Mouse (Mus musculus) liver, embryonic 16.5 days (tissue): ENCODE measurements at regions not wholly inside any gene's neighbourhood (a gene's known extent, or its start where the extent isn't known, plus 50 kb on each side); places are given as distances from the start of the nearest gene placed in this dataset.

Experiments used
- ATAC-seq: fragments of 200-750 bp; cut with Nextera tagmentation; 2 replicates; pipeline ENCODE4 v1.8.0; 2017; ENCODE audit warnings: low read depth, mild to moderate bottlenecking, moderate number of reproducible peaks, moderate library complexity
- H3K27ac ChIP-seq: fragments of 300-500 bp; sonication (generic); 2 replicates; pipeline ENCODE4 v1.5.1; 2014; ENCODE audit warnings: mild to moderate bottlenecking, low read length
- H3K27me3 ChIP-seq: fragments of 300-500 bp; sonication (generic); 2 replicates; pipeline ENCODE4 v1.6.1; 2014; ENCODE audit warnings: low read depth, low read length, mixed read lengths; ENCODE audit not compliant: control insufficient read depth, insufficient read depth
- H3K36me3 ChIP-seq: fragments of 300-500 bp; sonication (generic); 2 replicates; pipeline ENCODE4 v1.6.1; 2014; ENCODE audit warnings: mild to moderate bottlenecking; ENCODE audit not compliant: control insufficient read depth, insufficient read depth
- H3K4me1 ChIP-seq: fragments of 300-500 bp; sonication (generic); 2 replicates; pipeline ENCODE4 v1.6.1; 2014; ENCODE audit warnings: low read depth, low read length, mixed read lengths; ENCODE audit not compliant: control insufficient read depth
- H3K4me2 ChIP-seq: fragments of 300-500 bp; sonication (generic); 2 replicates; pipeline ENCODE4 v1.6.1; 2014; ENCODE audit warnings: low read depth, low read length, mixed read lengths
- H3K4me3 ChIP-seq: fragments of 300-500 bp; sonication (generic); 2 replicates; pipeline ENCODE4 v1.5.1; 2014; ENCODE audit warnings: low read depth, mild to moderate bottlenecking, low read length
- H3K9ac ChIP-seq: fragments of 300-500 bp; sonication (generic); 2 replicates; pipeline ENCODE4 v1.6.1; 2014; ENCODE audit warnings: low read depth, low read length
- H3K9me3 ChIP-seq: fragments of 300-500 bp; sonication (generic); replicated peaks from 2 replicates; pipeline ENCODE4 v1.6.1; 2016; ENCODE audit warnings: low read length; ENCODE audit not compliant: control insufficient read depth
- WGBS: fragments of 180-500 bp; shearing (Covaris S2); extraction: QIAGEN DNeasy Blood & Tissue Kit; methylation state at CpG from one replicate; pipeline ENCODE4 v1.1.7; 2014; ENCODE audit not compliant: insufficient replicate concordance; 5-methylcytosine and 5-hydroxymethylcytosine counted together

DNA sequence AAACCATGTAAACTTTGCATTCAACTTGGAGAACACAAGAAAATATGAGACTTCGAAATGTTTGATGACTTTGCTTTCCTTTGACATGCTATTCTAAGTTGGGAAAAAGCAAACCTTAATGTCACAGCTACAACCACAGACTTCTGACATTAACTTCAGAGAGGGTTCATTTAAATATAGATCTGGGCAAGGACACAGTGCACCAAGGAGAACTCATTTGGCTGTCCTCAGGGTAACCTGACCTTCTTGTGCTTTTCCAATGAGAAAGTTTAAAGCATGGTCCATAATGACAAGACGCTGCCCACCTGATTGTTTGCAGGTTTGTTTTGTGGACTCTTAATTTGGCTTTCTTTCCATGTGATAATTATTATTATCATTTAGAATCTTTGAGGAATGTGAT, 143.1 kb upstream of the Adamts5 start:
- no peaks in the 10 kb centered on the region for H3K36me3 ChIP-seq
- no peaks in the 10 kb centered on the region for H3K27me3 ChIP-seq
- no peak overlapping the region for H3K27ac ChIP-seq
- no peak overlapping the region for H3K9ac ChIP-seq
- 59% methylated on average over 2 of the region's 2 CpGs for WGBS
- no peaks in the 10 kb centered on the region for H3K9me3 ChIP-seq
- ATAC-seq = no peak
- no peak overlapping the region for H3K4me2 ChIP-seq
- no peak overlapping the region for H3K4me3 ChIP-seq
- no peaks in the 10 kb centered on the region for H3K4me1 ChIP-seq

GRCm38 (mm10) chr16:86034772-86035171, 133.1 kb upstream of the Adamts5 start:
- ATAC-seq = no peak
- Histone ChIP-seq H3K4me2 (no peak overlapping the region), H3K4me1 (no peaks in the 10 kb centered on the region), H3K27ac (no peak overlapping the region), H3K4me3 (no peak overlapping the region), H3K27me3 (no peaks in the 10 kb centered on the region), H3K9me3 (no peaks in the 10 kb centered on the region), H3K9ac (no peak overlapping the region), H3K36me3 (no peaks in the 10 kb centered on the region)
- 59% methylated on average over 9 of the region's 9 CpGs for WGBS

DNA sequence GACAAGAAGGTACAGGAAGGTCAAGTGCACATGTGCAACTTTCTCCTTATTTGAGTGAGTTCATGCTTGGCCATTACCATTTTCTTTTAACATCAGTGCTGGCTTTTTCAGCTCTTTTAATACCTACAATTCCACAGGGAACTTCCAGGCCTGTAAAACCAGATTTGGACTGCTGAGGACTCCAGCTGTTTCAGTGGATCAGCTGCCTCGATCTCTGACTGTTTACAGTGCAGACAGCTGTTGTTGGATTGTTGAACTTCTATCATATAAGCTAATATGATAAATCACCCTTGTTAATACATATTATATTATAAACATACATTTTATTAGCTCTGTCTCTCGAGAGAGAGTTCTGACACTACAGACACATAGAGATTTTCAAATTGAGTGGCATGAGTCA, 126.1 kb upstream of the Adamts5 start:
- H3K9me3 ChIP-seq = no peaks in the 10 kb centered on the region
- H3K27me3 ChIP-seq = no peaks in the 10 kb centered on the region
- no peaks in the 10 kb centered on the region for H3K4me1 ChIP-seq
- WGBS = 52% methylated on average over 2 of the region's 2 CpGs
- H3K4me3 ChIP-seq = no peak overlapping the region
- no peak overlapping the region for H3K27ac ChIP-seq
- H3K9ac ChIP-seq = no peak overlapping the region
- ATAC-seq = no peak
- no peak overlapping the region for H3K4me2 ChIP-seq
- H3K36me3 ChIP-seq = no peaks in the 10 kb centered on the region

DNA sequence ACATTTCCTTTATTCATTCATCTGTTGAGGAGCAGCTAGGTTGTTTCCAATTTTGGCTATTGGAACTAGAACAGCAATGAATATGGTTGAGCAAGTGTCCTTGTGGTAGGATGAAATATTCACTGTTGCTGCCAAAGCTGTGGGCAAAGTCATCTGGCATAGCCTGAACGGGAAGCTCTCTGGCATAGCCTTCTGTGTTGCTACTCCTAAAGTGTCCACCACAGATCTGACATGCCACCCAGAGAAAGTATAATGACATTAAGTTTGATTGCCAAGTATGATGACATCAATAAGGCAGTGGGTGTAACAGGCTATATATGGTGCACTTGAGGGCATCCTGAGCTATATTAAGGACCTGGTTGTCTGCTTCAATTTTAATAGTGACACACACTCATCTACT, 113.7 kb upstream of the Adamts5 start:
- no peak overlapping the region for H3K27ac ChIP-seq
- H3K27me3 ChIP-seq = no peaks in the 10 kb centered on the region
- 52% methylated on average over 1 of the region's 1 CpGs for WGBS
- no peak overlapping the region for H3K4me3 ChIP-seq
- H3K9ac ChIP-seq = no peak overlapping the region
- ATAC-seq = no peak
- H3K36me3 ChIP-seq = no peaks in the 10 kb centered on the region
- H3K9me3 ChIP-seq = no peaks in the 10 kb centered on the region
- H3K4me2 ChIP-seq = no peak overlapping the region
- no peaks in the 10 kb centered on the region for H3K4me1 ChIP-seq

DNA sequence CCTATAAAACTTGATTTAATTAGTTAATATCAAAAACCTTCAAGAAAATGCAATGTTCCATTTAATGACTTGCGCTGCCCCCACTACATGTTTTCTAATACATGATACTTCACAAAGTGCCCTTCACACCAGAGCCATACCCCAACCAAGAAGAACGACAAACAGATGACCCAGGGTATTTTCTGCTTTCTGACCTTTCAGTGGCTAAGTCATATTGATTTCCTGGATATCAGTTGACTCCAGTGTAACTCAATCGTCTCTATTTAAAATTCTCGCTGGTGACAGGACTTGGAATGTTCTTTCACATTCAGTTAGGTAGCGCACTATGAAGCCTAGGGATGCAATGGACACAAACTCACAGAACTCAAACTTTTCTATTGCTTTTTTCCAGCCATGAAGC, 109.4 kb upstream of the Adamts5 start:
- Histone ChIP-seq H3K4me2 (no peak overlapping the region), H3K36me3 (no peaks in the 10 kb centered on the region), H3K27me3 (no peaks in the 10 kb centered on the region), H3K27ac (no peak overlapping the region), H3K9me3 (no peaks in the 10 kb centered on the region), H3K4me1 (no peaks in the 10 kb centered on the region), H3K9ac (no peak overlapping the region), H3K4me3 (no peak overlapping the region)
- 69% methylated on average over 5 of the region's 5 CpGs for whole genome bisulfite sequencing
- ATAC-seq = no peak

DNA sequence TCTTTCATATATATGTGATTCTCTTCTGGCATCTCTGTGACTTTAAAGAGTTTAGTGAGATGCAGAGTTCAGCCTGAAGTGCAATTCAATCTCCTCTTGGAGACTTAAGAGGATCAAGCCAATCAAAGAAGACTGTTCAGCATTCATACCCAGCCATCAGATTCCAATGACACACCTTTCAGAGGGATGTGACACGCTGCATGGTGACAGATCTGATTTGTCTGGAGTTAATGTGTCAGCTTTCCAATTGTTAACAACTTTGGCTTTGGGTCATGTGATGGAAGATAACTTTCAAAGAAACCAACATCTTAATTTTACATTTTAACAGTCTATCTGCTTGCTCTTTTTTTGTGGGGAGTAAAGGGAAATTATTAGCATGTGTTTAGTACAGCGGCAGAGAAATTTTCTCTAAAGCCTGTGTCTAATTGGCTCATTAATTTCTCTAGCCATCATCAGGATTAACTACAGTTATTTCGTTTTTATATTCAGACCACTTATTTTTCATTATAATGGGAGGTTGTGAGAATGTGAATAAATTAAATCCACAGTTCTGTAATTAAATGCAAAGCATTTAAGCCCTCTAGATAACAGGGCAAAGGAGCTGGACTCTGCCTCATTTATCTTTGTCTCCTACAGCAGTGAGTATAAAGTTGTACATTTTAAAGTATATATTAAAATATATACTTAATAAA, 108.2 kb upstream of the Adamts5 start:
- Histone ChIP-seq H3K9me3 (no peaks in the 10 kb centered on the region), H3K27me3 (no peaks in the 10 kb centered on the region), H3K9ac (no peak overlapping the region), H3K4me2 (no peak overlapping the region), H3K4me3 (no peak overlapping the region), H3K36me3 (no peaks in the 10 kb centered on the region), H3K27ac (no peak overlapping the region), H3K4me1 (no peaks in the 10 kb centered on the region)
- no peak for ATAC-seq
- 51% methylated on average over 3 of the region's 3 CpGs for WGBS

- Histone ChIP-seq H3K27ac (no peak overlapping the region), H3K4me2 (no peak overlapping the region), H3K27me3 (no peaks in the 10 kb centered on the region), H3K4me3 (no peak overlapping the region), H3K4me1 (no peaks in the 10 kb centered on the region), H3K9ac (no peak overlapping the region), H3K9me3 (no peaks in the 10 kb centered on the region), H3K36me3 (no peaks in the 10 kb centered on the region)
- ATAC-seq = no peak
- 56% methylated on average over 1 of the region's 1 CpGs for WGBS
These were observed 106.2 kb upstream of the Adamts5 start for GRCm38 (mm10) chr16:86007799-86008198.

GRCm38 (mm10) chr16:86000846-86001245, 99.2 kb upstream of the Adamts5 start:
- ATAC-seq = no peak
- H3K9ac ChIP-seq = no peak overlapping the region
- 64% methylated on average over 1 of the region's 1 CpGs for WGBS
- H3K4me1 ChIP-seq = no peaks in the 10 kb centered on the region
- no peaks in the 10 kb centered on the region for H3K36me3 ChIP-seq
- no peaks in the 10 kb centered on the region for H3K9me3 ChIP-seq
- H3K27ac ChIP-seq = no peak overlapping the region
- no peaks in the 10 kb centered on the region for H3K27me3 ChIP-seq
- no peak overlapping the region for H3K4me2 ChIP-seq
- no peak overlapping the region for H3K4me3 ChIP-seq

DNA sequence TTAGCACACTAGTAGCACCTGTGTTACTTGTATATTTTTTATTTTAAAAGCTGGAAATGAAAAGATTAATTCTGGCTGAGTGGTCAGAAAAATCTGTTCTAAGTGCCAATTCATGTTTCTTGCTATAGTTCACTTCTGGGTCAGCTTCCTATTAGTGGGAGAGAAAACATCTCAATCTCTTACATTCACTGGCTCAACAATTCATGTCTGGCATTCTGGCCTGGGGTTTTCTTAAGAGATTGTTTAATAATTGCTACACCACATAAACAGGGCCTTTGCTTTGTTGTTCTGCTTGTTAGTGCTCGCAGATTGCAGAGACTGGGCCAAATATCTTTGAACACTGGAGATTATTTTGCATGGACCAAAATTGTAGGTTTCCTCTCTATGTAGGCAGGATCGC, 84.2 kb upstream of the Adamts5 start:
- Histone ChIP-seq H3K9me3 (no peaks in the 10 kb centered on the region), H3K4me2 (no peak overlapping the region), H3K4me1 (no peaks in the 10 kb centered on the region), H3K9ac (no peak overlapping the region), H3K4me3 (no peak overlapping the region), H3K27ac (no peak overlapping the region), H3K27me3 (no peaks in the 10 kb centered on the region), H3K36me3 (no peaks in the 10 kb centered on the region)
- ATAC-seq = no peak
- WGBS = 56% methylated on average over 2 of the region's 2 CpGs
